Mouse (Mus musculus) WW6 (cell line): ENCODE measurements around the gene Bbs4.
A peak's percentile ranks its signal among the peaks of the same experiment; 100 is the strongest.
"Not testable (repeated sequence)": the region's sequence is repeated elsewhere in the genome, so short reads cannot be mapped to it uniquely, and the experiment has no call there.

Experiments used
- DNase-seq: peaks from one replicate; pipeline ENCODE4 v3.0.0-alpha.2; 2013; ENCODE audit warnings: low read depth, low spot score

The Bbs4 gene

DNA sequence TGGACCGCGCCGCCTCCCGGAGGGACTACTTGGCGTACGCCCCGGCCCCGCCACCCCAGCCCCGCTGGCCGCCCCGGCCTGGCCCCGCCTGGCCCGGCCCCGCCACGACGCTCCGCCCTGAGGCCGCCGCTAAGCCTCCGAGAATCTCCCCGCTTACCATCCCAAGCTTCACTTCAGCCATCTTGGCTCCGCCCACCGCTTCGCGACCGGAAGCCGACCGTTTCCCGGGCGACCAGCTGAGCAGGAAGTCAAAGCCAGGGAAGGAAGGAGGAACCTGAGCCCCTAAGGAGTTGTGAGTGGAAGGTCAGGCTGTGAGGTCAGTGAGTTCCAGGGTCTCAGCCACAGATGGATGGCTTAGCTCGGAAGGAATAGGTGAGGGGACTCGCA lies at the start of gene Bbs4:
TSS of gene Bbs4 (minus strand) at position 256 of the 387 bp plus-strand sequence.
- peak; percentile 80 for DNase-seq

DNA sequence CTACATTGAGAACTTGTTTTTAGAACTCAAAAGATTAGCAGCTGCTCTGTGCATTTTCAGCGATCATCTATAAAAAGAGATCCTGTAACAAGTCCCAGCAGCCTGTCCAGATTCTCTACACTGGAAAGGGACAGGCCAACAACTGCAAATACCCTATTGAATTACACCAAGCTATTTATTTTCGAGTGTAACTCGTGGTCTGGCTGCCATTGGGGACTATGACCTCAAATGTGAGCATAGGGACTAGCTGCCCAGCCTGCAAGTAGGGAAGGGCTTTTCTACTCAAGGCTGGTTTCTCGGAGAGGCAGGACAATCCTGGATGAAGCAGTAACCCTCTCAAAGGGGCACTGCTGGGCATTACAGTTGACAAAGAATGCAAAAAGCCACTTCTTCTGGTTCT lies 35.8 kb upstream of the Bbs4 start:
- no peak for DNase-seq

DNA sequence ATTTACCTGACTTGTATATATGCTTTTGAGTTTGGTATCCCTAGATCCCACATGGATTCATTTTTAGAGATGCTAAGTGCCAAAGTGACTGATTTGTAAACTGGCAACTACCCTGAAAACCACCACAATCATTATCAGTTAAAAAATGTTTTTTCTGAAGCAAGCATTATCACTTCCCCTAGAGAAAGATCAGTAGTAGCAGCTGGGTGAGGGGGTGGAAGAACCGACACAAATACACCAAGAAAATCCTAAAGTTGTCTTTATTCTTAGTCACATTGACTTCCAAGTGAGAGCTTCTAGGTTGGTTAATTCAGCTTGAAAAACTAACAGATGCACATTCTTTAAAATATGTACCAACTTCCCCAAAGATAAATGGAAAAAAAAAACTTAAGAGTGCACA lies 35.0 kb upstream of the Bbs4 start:
- DNase-seq, result no peak

DNA sequence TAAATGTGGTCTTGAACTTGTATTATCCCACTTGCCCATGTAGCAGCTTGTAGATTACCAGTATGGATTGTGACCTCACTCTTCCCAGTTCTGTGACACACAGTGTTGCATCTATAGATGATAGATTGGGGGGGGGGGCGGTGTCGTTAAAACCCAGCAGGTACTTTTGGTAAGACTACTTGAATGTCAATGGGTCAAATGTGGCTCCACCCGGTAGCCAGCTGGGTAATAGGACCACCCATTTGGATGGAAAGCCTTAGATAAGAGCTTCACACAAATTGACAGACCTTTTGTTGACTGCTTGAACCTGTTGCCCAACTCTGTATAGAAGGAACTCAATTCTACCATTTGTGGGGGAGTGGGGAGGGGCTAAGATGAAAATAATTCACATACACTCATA lies 34.2 kb upstream of the Bbs4 start:
- no peak for DNase-seq

DNA sequence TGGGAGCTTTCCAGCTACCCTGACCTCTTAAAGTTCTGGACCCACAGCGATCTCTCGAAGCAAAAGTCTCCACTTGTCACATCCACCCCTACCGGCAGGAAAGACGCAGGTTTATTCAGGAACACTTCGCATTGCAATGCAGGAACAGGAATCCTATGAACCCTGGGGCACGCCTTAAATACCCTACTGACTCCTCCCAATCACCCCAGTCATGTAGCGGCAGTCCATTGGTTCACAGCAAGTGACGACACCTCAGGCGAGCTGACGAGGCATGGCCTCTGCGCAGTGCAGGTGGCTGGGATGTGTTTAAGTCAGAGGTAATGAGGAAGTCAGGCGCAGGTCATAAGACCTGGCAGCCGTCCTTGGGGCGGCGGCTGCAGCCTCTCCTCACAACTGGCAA lies 22.3 kb upstream of the Bbs4 start:
- no peak for DNase-seq

DNA sequence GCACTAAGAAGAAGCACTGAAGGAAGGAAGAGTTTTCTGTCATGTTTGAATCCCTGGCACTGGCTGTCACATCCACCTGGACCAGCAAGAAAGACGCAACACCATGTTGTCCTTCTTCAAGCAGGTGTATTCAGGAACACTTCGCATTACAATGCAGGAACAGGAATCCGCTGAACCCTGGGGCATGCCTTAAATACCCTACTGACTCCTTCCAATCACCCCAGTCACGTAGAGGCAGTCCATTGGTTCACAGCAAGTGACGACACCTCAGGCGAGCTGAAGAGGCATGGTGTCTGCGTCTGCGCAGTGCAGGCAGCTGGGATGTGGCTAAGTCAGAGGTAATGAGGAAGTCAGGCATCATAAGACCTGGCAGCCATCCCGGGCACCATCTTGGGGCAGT lies 16.3 kb upstream of the Bbs4 start:
- DNase-seq, result no peak

DNA sequence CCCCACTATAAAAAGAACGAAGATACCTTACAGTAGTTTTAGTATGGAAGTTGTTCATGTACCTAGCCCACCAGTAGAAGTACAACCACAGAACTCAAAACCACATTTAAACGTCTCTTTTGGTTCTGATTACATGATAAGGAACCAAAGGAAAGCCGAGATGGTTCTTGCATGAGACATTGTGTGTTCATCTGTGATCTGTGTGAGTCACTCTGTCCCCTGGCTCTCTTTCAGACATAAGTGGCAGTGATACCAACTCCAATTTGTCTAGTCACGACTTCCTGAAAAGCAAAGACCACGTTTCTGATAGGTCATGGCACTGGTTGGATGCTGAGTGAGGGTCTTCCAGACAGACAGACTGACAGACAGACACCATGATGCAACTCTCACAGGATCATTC lies 15.9 kb upstream of the Bbs4 start:
- no peak for DNase-seq

DNA sequence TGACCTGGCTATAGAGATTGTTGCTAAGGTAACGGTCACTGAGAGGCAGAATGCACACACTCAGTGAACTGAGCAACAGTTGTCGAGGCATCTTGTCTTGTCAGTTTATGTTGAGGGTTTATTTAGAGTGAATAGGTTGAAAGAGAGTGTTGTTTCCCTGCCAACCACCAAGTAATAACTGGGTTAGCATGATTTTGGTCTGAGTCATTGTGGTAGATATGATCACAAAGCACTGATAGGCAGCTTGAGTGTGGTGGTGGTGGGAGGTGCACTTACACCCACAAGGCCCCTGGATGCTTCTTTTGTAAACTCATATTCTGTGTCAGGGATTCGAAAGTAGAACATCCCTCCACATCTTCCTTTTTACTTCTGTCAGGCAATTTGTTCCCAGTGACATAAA lies 7.2 kb upstream of the Bbs4 start:
- not testable (repeated sequence) for DNase-seq

DNA sequence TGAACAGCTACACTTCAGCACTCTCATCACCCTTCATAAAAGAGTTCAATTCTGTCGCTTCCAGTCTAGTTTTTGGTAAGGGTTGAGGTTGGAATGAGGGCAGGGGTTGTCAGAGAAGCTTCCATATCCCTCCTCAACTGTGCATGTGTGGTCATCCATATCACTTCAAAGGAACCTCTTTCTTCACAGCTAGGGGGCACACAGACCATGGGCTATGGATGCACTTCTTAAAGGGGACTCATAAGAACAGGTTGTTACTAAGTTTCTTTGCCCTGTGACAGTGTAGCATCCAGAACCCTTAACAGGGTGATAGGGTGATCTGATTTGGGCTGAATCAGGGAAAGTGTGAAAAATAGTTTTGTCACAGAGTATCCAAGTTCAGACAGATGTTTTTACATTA lies 4.7 kb upstream of the Bbs4 start:
- DNase-seq, result not testable (repeated sequence)

DNA sequence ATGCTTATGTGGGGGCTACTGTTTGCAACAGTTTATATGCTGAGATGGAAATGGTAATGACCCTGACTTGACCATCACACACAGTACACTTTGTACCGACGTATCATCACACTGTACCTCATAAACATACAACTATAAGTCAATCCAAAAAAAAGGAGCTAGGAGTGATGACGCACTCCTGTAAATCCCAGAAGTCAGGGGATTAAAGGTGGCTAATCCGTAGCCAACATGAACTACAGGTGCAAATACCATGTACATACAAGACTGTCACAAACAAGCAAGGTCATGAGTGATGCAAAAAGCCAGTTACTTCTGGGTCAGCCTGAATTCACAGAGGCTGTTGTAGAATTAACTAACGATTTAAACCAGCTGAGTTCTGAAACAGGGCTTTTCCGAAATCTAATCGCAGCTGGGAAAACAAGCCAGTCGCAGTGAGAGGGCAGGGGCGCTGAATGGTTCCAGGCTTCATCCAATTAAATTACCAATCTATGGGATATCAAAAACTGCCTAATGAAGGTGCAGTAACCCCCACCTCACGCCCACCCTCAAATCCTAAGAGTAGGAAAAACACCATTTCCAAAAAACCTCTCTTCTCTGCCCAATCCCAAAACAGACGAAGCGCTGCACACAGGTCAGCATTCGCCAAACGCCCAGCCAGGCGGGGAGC lies 589 bp downstream of the Bbs4 start:
- DNase-seq, result no peak

DNA sequence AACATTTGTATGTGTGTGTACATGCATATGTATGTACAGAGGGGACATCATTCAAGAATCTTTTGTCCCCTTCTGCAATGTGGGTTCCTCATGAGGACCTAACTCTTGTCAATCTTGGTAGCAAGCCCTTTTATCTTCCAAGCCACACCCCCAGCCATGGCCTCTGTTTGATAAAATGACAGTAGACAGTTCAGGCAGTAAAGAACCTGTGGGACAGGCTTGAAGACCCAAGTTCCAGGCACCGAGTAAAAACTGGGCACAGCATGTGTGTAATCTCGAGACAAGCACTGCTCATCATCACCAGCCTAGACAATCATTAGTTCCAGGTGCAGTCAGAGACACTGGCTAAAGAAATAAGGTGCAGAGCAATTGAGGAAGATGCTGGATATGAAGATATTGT lies 7.1 kb downstream of the Bbs4 start:
- no peak for DNase-seq

DNA sequence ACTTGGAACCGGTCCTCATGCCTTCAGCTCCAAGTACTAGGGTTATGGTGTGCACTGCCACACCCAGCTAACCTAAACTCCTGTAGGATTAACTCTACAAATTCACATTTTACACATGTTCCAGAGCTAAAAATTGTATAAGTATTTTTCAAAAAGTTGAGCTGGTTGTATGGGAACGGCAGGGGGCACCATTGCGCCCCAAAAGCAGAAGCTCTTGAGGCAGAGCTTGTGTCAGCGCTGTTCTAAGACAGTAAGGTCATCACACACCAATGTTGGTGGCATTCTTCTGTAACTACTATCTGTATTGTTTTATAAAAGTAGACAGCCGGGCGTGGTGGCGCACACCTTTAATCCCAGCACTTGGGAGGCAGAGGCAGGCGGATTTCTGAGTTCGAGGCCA lies 13.3 kb downstream of the Bbs4 start:
- no peak for DNase-seq

DNA sequence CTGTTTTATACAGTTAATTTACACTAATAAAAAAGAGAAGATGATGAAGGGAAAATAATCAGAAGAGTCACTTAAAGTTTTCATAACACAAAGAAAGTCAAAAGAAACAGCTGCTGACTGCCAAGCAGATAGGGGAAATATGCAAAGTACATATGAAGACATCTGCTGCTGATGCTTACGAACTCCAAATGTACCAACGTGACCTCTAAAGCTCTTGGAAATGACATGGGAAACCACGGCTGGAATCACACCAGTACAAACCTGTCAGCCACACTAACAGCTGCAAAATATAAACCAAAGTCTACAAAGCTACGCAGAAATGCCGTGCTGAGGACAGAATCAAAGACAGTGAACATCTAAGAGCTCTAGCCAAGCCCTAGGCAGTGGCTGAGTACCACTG lies 14.2 kb downstream of the Bbs4 start:
- DNase-seq, result no peak

DNA sequence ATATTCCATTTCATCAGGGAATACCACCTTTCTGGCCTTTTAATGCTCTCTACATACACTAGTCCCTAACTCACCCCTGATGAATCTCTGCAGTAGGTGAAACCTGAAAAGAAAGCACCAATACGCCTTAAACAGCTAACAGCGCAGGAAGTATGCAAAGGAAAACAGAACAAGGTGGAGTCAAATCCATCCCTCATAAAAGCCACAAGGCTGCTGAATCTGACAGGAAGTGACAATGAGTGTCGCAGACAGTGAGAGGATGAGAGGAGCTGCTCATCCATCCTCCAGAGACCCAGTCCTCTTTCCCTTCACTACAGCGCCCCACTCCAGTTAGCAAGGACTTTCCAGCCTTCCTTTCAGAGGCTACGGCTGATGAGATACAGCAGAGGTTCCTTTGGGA lies 14.9 kb downstream of the Bbs4 start:
- DNase-seq, result no peak

DNA sequence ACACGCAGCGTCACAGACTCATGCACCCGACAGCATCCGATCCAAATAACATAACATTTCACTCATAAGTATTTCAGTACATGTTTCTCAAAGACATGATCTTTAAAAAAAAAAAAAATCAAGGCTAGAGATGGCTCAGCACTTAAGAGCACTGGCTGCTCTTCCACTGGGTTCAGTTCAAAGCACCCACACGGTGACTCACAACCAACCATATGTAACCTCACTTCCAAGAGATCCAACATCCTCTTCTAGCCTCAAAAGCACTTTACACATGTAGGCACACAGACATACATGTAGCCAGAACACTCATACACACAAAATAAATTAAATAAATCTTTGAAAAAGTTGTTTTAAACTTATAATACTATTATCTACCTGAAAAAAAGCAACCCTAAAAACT lies 15.4 kb downstream of the Bbs4 start:
- no peak for DNase-seq

DNA sequence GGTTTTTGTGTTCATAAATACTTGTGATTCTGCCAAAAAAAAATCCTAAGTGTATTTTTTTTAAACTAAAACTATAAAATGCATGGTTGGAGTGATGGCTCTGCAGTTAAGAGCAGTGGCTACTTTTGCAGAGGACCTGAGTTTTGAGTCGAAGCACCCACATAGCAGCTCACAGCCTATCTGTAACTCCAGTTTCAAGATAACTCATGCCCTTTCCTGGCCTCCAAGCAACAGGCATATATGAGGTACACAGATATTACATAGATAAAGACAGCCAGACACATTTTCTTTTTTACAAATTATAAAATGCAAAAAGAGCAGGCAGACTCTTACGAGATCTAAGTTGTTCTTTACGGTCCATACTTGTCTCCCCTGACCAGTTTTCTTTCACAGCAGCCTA lies 16.8 kb downstream of the Bbs4 start:
- DNase-seq, result no peak

DNA sequence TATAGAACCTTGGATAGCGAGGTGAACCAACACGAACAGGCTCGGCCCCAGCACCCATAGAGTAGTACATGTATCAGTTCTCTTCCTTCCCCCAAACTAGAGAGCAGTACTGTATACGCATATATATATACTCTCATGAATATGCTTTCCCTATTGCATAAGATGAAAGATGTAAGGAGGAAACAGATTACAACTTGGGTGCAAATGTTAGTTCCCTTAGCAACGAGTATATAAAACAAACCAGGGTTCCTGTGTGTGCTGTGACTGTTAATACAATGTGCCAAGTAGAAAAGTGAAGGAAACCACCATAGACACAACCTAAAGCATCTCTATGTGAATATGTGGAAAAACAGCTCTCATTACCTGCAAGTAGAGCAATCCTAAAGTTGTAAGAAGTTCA lies 23.3 kb downstream of the Bbs4 start:
- DNase-seq, result no peak

DNA sequence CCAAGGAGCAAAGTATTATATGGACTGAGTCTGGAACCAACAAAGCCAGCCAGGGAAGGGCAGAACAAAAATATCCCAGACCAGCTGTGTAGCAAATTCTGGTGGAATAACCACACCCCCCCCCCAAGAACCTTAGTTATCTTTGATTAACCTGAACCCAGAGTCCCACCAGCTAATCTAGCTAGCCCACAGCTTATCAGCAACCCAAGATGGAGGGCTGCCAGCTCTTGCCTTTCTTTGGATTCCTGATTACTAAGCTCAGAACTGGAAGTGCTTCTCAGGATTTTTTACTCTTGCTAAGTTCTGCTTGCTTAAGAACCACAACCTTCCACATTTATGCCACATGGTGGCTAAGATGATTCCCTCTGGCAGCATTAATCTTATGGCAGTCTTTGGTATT lies 29.0 kb downstream of the Bbs4 start:
- DNase-seq, result no peak

DNA sequence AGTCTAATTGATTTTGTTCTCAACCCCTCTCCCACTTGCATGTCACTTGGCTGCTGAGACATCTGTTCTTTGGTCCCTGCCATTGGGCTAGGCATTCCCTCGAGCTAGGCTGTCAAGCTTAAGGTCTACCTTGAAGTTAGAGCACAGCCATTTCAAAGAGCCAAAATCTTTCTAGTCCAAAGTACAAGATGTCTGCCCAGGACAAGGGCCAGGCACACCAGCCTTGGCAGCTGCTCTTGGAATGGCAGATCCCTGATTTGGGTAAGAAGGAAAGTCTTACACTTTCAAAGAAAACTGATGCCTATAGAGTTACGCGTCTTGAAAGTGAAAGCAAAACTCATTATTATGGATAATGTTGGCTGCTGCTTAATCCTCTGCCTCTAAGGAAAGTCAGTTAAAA lies 37.1 kb downstream of the Bbs4 start:
- DNase-seq, result no peak

DNA sequence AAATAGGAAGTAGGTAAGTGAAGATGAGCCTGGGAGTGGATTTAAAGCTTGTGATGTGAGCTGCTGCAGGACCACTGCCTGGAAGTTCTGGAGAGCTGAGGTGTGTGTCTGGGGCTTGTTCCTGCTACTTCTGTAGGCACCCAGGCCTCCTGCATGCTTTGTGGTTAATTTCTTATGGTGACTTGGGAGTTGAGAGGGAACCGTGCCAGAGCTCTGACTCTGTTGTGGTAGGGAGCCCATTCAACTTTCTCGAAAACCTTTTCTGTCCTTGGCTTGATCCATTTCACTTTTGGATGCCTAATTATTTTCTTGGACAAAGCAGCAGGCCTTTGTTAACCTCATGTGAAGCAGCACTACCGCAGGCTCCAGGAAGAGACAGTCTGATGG lies 42.0 kb downstream of the Bbs4 start:
- no peak for DNase-seq

DNA sequence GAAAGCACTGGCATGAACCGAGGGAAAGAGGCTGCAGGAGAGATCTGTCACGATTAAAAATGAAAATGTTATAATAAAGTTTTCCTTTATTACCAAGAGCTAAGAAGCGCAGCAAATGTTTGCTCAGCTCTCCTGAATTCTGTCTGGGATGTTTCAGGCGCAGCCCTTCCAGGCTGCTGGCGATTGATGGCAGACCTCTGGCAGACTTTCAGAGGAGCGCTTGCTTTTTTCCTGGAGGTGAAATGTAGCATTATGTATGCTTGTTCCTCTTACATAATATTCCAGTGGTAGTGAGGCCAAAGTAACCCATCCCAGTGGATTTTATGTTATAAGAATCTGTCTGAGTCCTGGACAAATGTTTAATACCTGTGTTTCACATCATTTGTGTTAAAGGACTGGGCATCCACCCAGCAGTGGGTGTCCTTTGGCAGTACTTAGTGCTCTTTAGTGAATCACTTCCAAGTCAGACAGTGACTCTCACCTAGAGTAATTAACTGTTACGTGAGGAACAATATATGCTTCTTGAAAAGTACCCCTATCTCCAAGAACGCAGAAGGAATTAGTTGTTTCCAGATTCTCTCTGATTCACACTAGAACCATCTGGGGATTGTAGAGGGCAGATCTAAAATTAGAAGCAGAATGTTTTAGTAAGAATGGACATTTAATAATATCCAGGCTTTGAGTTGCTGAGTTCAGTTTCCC lies 42.6 kb downstream of the Bbs4 start:
- no peak for DNase-seq

DNA sequence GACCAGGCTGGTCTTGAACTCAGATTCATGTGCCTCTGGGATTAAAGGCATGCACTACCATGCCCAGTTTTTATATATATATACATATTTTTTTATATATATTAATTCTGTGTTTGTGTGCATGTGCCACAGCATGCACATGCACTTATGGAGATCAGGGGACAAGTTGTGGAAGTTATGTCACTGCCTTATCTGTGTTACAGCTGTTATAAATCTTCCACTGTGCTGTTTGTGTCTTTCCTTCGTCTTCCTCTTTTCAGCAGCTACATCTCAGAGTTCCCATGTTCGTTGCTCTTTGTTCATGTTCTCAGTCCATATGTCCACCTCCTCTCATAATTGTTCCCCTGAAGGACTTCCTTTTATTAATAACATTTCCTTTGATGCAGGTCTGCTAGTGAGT lies 45.4 kb downstream of the Bbs4 start:
- no peak for DNase-seq

DNA sequence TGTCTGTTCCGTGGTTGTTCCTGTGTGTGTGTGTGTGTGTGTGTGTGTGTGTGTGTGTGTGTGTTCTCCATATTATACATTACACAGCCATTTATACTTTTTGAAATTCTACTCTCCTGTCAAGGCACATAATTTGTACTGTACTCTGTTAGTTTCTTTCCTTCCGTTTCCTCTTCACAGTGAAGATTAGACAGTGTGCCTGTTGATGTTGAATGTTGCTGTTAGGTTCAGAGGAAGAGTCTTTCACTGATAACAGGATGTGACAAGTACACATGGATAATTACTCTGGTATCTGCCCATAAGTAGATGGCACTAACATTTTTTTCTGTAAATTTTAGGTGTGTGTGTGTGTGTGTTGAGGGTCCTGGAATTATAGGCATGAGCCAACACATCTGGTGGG lies 56.9 kb downstream of the Bbs4 start:
- no peak for DNase-seq

DNA sequence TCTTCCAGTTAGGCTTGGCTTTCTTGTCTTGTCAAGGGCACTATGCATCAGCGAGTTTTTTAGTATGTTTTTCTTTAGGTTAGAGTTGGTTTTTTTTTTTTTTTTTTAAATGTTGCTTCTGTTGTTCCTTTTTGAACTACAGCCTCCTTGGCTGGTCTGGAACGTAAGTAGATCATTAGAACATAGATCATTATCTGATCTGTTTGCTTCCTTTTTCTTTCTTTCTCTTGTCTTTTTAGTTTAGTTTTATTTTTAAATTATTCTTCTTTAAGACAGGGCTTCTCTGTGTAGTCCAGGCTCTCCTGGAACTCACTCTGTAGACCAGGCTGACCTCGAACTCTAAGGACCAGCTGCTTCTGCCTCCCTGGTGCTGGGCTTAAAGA lies 60.8 kb downstream of the Bbs4 start:
- DNase-seq, result no peak
